In the genomic region with DNA sequence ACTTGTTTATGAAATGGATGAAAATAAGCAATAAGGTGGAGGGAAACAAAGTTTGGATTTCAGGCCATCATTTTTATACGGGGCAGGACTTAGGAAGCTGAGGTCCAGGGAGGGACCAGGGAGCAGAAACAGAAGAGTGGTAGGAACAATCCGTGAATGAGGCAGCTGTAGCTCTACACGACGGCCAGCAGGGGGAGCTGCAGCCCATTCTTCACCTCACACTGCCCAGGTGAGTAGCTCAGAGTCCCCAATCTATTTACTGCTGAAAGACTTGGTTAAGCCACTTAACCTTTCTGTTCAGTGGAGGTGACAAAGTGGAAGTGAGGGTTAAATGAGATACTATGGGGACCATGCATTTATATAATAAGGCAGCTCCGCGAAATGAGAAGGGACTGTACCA, we compare ENCODE assay signal across 8 mouse cellular contexts.
DNase-seq lines count a peak whose midpoint lies in the region; ATAC-seq and TF ChIP-seq lines count a peak whose summit lies in the region.

No protein-coding gene starts in this region.

- H3K27me3 ChIP-seq in embryonic facial prominence, embryonic 15.5 days = no peaks in the 10 kb centered on the region

- TF ChIP-seq POLR2A in bone marrow macrophage, adult 2 months (IDR thresholded peaks at IDR 0.05; ENCODE audit: borderline replicate concordance, low read depth, low read length) = no peak

- H3K9ac ChIP-seq in embryonic facial prominence, embryonic 15.5 days = no peak overlapping the region

- no peak overlapping the region for H3K4me3 ChIP-seq in bone marrow macrophage, adult 2 months (ENCODE audit: insufficient read depth, low read length)
- H3K4me3 ChIP-seq in embryonic facial prominence, embryonic 15.5 days (replicated peaks) = no peak overlapping the region

- peak; percentile 47; the same call in 1 of the 2 replicates for ATAC-seq in embryonic facial prominence, embryonic 15.5 days (ENCODE audit: insufficient number of reproducible peaks, low FRiP score, low TSS enrichment, low read depth)
- no peak for ATAC-seq in erythroid progenitor cell, adult 5-6 weeks (replicated peaks; ENCODE audit: low FRiP score, poor library complexity, severe bottlenecking)

- H3K4me1 ChIP-seq in bone marrow macrophage, adult 2 months (ENCODE audit: control insufficient read depth, insufficient read depth, low read length) = no peaks in the 10 kb centered on the region
- H3K4me1 ChIP-seq in embryonic facial prominence, embryonic 15.5 days = no peaks in the 10 kb centered on the region

- peak; percentile 94 for TF ChIP-seq CTCF in bone marrow macrophage, adult 2 months (IDR thresholded peaks at IDR 0.05; ENCODE audit: low read depth, low read length)

- no peak overlapping the region for H3K27ac ChIP-seq in bone marrow macrophage, adult 2 months (ENCODE audit: insufficient read depth, low read depth, low read length)
- H3K27ac ChIP-seq in embryonic facial prominence, embryonic 15.5 days (replicated peaks) = no peak overlapping the region

- DNase-seq in MN1 (ENCODE audit: low spot score) = peak; percentile 50
- peak; percentile 79 for DNase-seq in heart, postnatal 4 days
- peak; percentile 8 for DNase-seq in layer of hippocampus, adult 9-10 months (ENCODE audit: low spot score)
- peak; percentile 40 for DNase-seq in lung, postnatal 36 days
- DNase-seq in right cerebral cortex, postnatal 4 days = peak; percentile 79

- 29% methylated on average over 6 of the region's 6 CpGs for WGBS in embryonic facial prominence, embryonic 15.5 days

- H3K36me3 ChIP-seq in embryonic facial prominence, embryonic 15.5 days = no peaks in the 10 kb centered on the region

- no peaks in the 10 kb centered on the region for H3K9me3 ChIP-seq in embryonic facial prominence, embryonic 15.5 days (replicated peaks)

- no peak overlapping the region for H3K4me2 ChIP-seq in embryonic facial prominence, embryonic 15.5 days (replicated peaks)

Comparison
In these comparisons a context has a peak if more than half of its experiments do, and no peak if none do; other contexts are left out.
1. DNase-seq: peak in every context shown above with its lines; median percentile 79 in heart, postnatal 4 days; 79 in right cerebral cortex, postnatal 4 days; 50 in MN1; 40 in lung, postnatal 36 days; 8 in layer of hippocampus, adult 9-10 months.